Mouse (Mus musculus) left cerebral cortex, adult 18-20 months (tissue): ENCODE measurements around the gene Socs7. TPM values are rescaled to one million over a fixed set of nuclear protein-coding genes. Genes with fewer than 3 reads are reported as not detected.
A peak's percentile ranks its signal among the peaks of the same experiment; 100 is the strongest.

Source experiments
- DNase-seq, 2 experiments: peaks; one replicate each; pipeline ENCODE4 v3.0.0; 2021 to 2022; ENCODE audit warnings: low spot score in 2 of 2, mixed read lengths in 1 of 2
- total RNA-seq, 2 experiments: library from RNA; stranded (reverse); gene quantifications; 2 replicates each; pipeline ENCODE4 v1.2.3; 2021

Socs7 gene
- total RNA-seq, 2 experiments from 2014 or later, result 80.9 to 92.7 TPM

- DNase-seq, result no peak
Measured at GRCm38 (mm10) chr11:97383764-97384163, 21.4 kb downstream of the Socs7 start.

GRCm38 (mm10) chr11:97387811-97388210 lies 25.5 kb downstream of the Socs7 start:
- DNase-seq, result no peak

GRCm38 (mm10) chr11:97389127-97389526 lies 26.8 kb downstream of the Socs7 start:
- DNase-seq, result no peak

GRCm38 (mm10) chr11:97393658-97394057 lies 31.3 kb downstream of the Socs7 start:
- peak in 1 of 2 experiments; percentile 57 for DNase-seq

GRCm38 (mm10) chr11:97394146-97394545 lies 31.8 kb downstream of the Socs7 start:
- DNase-seq, result peak; percentile 76 to 84

GRCm38 (mm10) chr11:97398506-97398905 lies 36.2 kb downstream of the Socs7 start:
- no peak for DNase-seq

GRCm38 (mm10) chr11:97399958-97400710 lies 37.8 kb downstream of the Socs7 start:
- DNase-seq, result peak; percentile 78 to 80

- peak in 1 of 2 experiments; percentile 74 for DNase-seq
Measured at GRCm38 (mm10) chr11:97401082-97401481, 38.7 kb downstream of the Socs7 start.

GRCm38 (mm10) chr11:97401686-97402435 lies 39.5 kb downstream of the Socs7 start:
- DNase-seq, result no peak

GRCm38 (mm10) chr11:97402746-97403145 lies 40.4 kb downstream of the Socs7 start:
- DNase-seq, result no peak

- DNase-seq, result no peak
Measured at GRCm38 (mm10) chr11:97403614-97404183, 41.3 kb downstream of the Socs7 start.

- no peak for DNase-seq
Measured at GRCm38 (mm10) chr11:97404184-97404760, 41.9 kb downstream of the Socs7 start.

GRCm38 (mm10) chr11:97404761-97405190 lies 42.4 kb downstream of the Socs7 start:
- no peak for DNase-seq

- DNase-seq, result no peak
Measured at GRCm38 (mm10) chr11:97406094-97406951, 44.0 kb downstream of the Socs7 start.

- DNase-seq, result no peak
Measured at GRCm38 (mm10) chr11:97407456-97407855, 45.1 kb downstream of the Socs7 start.

- peak in 1 of 2 experiments; percentile 82 for DNase-seq
Measured at GRCm38 (mm10) chr11:97408171-97408570, 45.8 kb downstream of the Socs7 start.

- no peak for DNase-seq
Measured at GRCm38 (mm10) chr11:97410958-97411357, 48.6 kb downstream of the Socs7 start.

GRCm38 (mm10) chr11:97412117-97412516 lies 49.8 kb downstream of the Socs7 start:
- DNase-seq, result no peak

- DNase-seq, result no peak
Measured at GRCm38 (mm10) chr11:97412808-97413347, 50.5 kb downstream of the Socs7 start.

GRCm38 (mm10) chr11:97415330-97415711 lies 53.0 kb downstream of the Socs7 start, which contains the start of gene Arhgap23:
Arhgap23 (plus strand) TSS chr11:97415533.
- DNase-seq, result no peak
